ENCODE assay signal across 11 mouse cellular contexts in genomic region chr1:55600496-55600895, GRCm38 (mm10).
A peak's percentile ranks its signal among the peaks of the same experiment; 100 is the strongest.
DNase-seq lines count a peak whose midpoint lies in the region; ATAC-seq and TF ChIP-seq lines count a peak whose summit lies in the region.
"Had no signal": no experiment of that assay in that cellular context is flagged by ENCODE, and none has a peak within 500 bp of the region (broad histone marks: within the 10 kb centered on the region; RNA-seq: fewer than 3 reads in every experiment).

No protein-coding gene starts in this region.

- DNase-seq in ovary, adult 18-20 months (ENCODE audit: low spot score), result peak; percentile 69
- no peak for DNase-seq in ovary, postnatal 10 days (ENCODE audit: low spot score)
- DNase-seq in brain, embryonic 14.5 days (ENCODE audit: low read depth), result peak; percentile 22
- DNase-seq in kidney, postnatal 0 days (ENCODE audit: low spot score), result peak; percentile 43
- DNase-seq in stomach, postnatal 0 days (ENCODE audit: low spot score), result peak; percentile 23
- DNase-seq in left cerebral cortex, postnatal 36 days (ENCODE audit: low spot score in 2 of 2), result no peak
- DNase-seq: embryo, embryonic 11 days; right cerebral cortex, postnatal 14 days had no signal

- H3K27ac ChIP-seq in kidney, postnatal 0 days, result no peak overlapping the region
- no peak overlapping the region for H3K27ac ChIP-seq in stomach, postnatal 0 days (replicated peaks)

- 0 out of 2 replicates have a peak, but pooled peaks cover under 1% of the 10 kb centered on the region for H3K4me1 ChIP-seq in kidney, postnatal 0 days (replicated peaks; ENCODE audit: insufficient read depth, low read length)
- H3K4me1 ChIP-seq in stomach, postnatal 0 days (replicated peaks; ENCODE audit: control insufficient read depth, insufficient read depth), result no peaks in the 10 kb centered on the region
- H3K4me1 ChIP-seq: megakaryocyte, embryonic 14.5 days had no signal

- H3K36me3 ChIP-seq in kidney, postnatal 0 days (ENCODE audit: insufficient read depth, low read length), result no peaks in the 10 kb centered on the region
- no peaks in the 10 kb centered on the region for H3K36me3 ChIP-seq in stomach, postnatal 0 days (ENCODE audit: control insufficient read depth, insufficient read depth, low read length)

- H3K9me3 ChIP-seq in kidney, postnatal 0 days (replicated peaks; ENCODE audit: low read length), result no peaks in the 10 kb centered on the region
- no peaks in the 10 kb centered on the region for H3K9me3 ChIP-seq in stomach, postnatal 0 days (ENCODE audit: control insufficient read depth, low read length)
- H3K9me3 ChIP-seq: megakaryocyte, embryonic 14.5 days had no signal

- TF ChIP-seq EP300 in stomach, postnatal 0 days (optimal IDR thresholded peaks at IDR 0.05), result no peak

- H3K4me2 ChIP-seq in kidney, postnatal 0 days (ENCODE audit: low read length), result no peak overlapping the region
- H3K4me2 ChIP-seq in stomach, postnatal 0 days (replicated peaks; ENCODE audit: low read depth), result no peak overlapping the region

- TF ChIP-seq CTCF in brain, embryonic 14.5 days (IDR thresholded peaks at IDR 0.05; ENCODE audit: borderline replicate concordance, extremely low read depth, insufficient read depth, insufficient read length), result no peak
- no peak for TF ChIP-seq CTCF in kidney, postnatal 0 days (IDR thresholded peaks at IDR 0.05; ENCODE audit: low read depth)
- no peak for TF ChIP-seq CTCF in stomach, postnatal 0 days (IDR thresholded peaks at IDR 0.05; ENCODE audit: low read depth)

- intact Hi-C loops in left cerebral cortex, postnatal 36 days (cut with DNase I), result no loop called here

- TF ChIP-seq POLR2A in brain, embryonic 14.5 days (IDR thresholded peaks at IDR 0.05; ENCODE audit: borderline replicate concordance, extremely low read depth, insufficient read depth, insufficient read length, poor library complexity, severe bottlenecking), result no peak

- H3K4me3 ChIP-seq in kidney, postnatal 0 days (replicated peaks; ENCODE audit: low read depth, low read length), result no peak overlapping the region
- no peak overlapping the region for H3K4me3 ChIP-seq in stomach, postnatal 0 days (ENCODE audit: low read depth, low read length)
- H3K4me3 ChIP-seq: megakaryocyte, embryonic 14.5 days had no signal

- no peak overlapping the region for H3K9ac ChIP-seq in kidney, postnatal 0 days (ENCODE audit: low read depth, low read length)
- no peak overlapping the region for H3K9ac ChIP-seq in stomach, postnatal 0 days (ENCODE audit: low read length)

- no peaks in the 10 kb centered on the region for H3K27me3 ChIP-seq in kidney, postnatal 0 days (ENCODE audit: insufficient read depth, low read length)
- H3K27me3 ChIP-seq in stomach, postnatal 0 days (ENCODE audit: control insufficient read depth, insufficient read depth, low read length), result no peaks in the 10 kb centered on the region
- H3K27me3 ChIP-seq: megakaryocyte, embryonic 14.5 days had no signal

- 45% methylated on average over 1 of the region's 1 CpGs for WGBS in kidney, postnatal 0 days
- 20% methylated on average over 1 of the region's 1 CpGs for WGBS in stomach, postnatal 0 days

- ATAC-seq in kidney, postnatal 0 days (replicated peaks; ENCODE audit: low FRiP score, low read depth), result no peak
- ATAC-seq in stomach, postnatal 0 days (ENCODE audit: low FRiP score, low TSS enrichment), result no peak
- ATAC-seq in granulocyte monocyte progenitor cell, adult 5-6 weeks (replicated peaks; ENCODE audit: poor library complexity, severe bottlenecking), result no peak
- ATAC-seq: forebrain, embryonic 16.5 days had no signal

Comparison
In these comparisons a context has a peak if more than half of its experiments do, and no peak if none do; other contexts are left out.
1. DNase-seq: peak in ovary, adult 18-20 months (single experiment), brain, embryonic 14.5 days (single experiment), kidney, postnatal 0 days (single experiment) and stomach, postnatal 0 days (single experiment); none in ovary, postnatal 10 days (single experiment) and left cerebral cortex, postnatal 36 days (0 of 2).